Mouse (Mus musculus) lung, postnatal 0 days (tissue): ENCODE results near the gene Gm17490.

ENCODE experiments used
- CTCF ChIP-seq: IDR thresholded peaks from 2 replicates; pipeline ENCODE4 v1.5.1; 2016; ENCODE audit warnings: antibody characterized with exemption, mild to moderate bottlenecking
- EP300 ChIP-seq: IDR thresholded peaks from 2 replicates; pipeline ENCODE4 v1.6.1; 2016; ENCODE audit warnings: antibody characterized with exemption, mild to moderate bottlenecking, control low read depth

- TF ChIP-seq CTCF (no peak; the same call in 1 of the 2 replicates), EP300 (no peak)
Observed at GRCm38 (mm10) chr2:11664367-11664766, 38.3 kb upstream of the Gm17490 start.
